Mouse (Mus musculus): ENCODE data around the gene Enho.

Gene Enho

GRCm38 (mm10) chr4:41631390-41631789 is 8.7 kb downstream of the Enho start:
- in situ Hi-C loops (cut with MboI) = no loop called here

GRCm38 (mm10) chr4:41630196-41630595 is 9.9 kb downstream of the Enho start:
- in situ Hi-C loops (cut with MboI) = no loop called here

DNA sequence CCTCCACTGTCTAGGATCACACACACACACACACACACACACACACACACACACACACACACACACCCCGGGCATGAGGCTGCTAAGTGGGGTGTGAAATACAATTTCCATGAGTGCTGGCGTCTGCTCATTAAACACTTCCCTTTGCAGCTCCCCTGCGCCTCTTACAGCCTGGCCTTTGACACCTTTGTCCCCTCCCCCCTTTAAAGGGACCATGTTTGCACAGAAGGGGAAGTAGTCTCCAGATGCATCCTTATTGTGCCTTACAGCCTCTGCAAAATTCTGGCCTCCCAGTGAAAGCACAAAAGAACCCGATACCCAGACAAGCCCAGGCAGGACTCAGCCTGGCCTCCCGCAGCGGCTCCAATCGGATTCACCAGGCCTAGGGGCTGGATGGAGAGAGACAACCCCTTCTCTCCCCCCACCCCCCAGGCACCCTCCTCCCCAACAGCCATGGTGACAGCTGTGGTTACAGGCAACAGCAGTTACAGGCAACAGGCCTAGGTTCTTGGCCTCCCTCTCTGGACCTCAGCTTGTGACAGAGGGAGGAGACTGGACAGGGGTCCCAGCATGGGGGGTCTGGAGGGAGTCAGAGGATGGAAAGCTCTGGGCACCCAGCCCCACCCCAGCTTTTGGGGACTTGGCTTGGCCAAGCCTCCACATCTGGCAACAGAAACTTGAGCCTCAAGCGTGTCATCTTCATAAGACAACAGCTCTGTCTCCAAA is 11.8 kb downstream of the Enho start:
- in situ Hi-C loops (cut with MboI) = no loop called here

GRCm38 (mm10) chr4:41622071-41622470 is 18.1 kb downstream of the Enho start:
- in situ Hi-C loops (cut with MboI) = no loop called here

DNA sequence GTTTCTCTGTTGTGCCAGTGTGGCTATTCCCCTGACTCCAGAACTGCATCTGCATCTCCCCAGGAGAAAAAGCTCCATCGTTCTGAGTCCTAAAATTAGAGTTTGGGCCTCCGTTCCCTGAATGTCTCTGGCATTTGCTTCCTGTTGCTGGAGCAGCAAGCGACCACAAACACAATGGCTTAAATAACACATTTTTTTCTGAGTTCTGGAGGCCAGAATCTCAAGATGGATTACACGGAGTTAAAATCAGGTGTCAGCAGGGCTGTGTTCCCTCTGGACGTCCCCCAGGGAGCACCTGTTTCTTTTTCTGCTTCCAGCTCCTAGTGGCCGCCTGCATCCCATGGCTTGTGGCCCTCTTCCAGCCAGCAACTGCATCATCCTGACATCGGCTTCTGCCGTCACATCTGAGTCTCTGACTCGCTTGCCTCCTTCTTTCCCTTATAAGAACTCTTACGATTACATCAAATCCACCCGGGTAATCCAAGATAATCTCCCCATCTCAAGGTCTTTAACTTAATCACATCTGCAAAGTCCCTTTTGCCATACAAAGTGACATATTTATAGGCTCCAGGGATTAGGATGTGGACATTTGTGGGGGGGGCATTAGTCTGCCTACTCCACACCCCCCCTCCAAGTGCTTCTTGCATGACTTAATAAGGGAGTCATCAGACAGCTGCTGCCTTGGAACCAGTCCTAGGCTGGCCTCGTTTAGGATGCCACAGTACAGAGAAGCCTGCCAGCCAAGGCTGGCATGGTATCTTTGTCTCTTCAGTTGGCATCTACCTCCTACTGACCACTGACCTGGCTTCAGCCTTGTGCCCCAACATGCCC is 21.0 kb downstream of the Enho start:
- in situ Hi-C loops (cut with MboI) = no loop called here

GRCm38 (mm10) chr4:41615661-41616599 is 24.2 kb downstream of the Enho start:
- in situ Hi-C loops (cut with MboI) = no loop called here

DNA sequence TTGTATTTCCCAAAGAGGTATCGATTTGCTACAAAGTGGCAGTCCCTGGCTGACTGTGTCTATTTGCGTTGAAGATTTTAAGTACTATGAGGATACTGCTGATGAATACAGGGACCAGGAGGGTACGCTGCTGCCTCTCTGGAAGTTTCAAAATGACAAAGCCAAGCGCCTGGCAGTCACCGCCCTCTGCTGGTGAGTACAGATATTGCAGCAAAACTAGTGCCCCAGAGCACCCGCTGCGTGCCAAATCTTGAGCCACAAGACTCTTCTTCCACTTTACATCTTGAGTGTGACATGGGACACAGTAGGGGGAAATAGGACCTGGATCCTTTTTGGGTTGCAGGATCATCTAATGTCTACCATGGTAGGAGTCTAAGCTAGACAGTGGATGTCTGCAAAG is 26.0 kb downstream of the Enho start:
- in situ Hi-C loops (cut with MboI) = no loop called here

DNA sequence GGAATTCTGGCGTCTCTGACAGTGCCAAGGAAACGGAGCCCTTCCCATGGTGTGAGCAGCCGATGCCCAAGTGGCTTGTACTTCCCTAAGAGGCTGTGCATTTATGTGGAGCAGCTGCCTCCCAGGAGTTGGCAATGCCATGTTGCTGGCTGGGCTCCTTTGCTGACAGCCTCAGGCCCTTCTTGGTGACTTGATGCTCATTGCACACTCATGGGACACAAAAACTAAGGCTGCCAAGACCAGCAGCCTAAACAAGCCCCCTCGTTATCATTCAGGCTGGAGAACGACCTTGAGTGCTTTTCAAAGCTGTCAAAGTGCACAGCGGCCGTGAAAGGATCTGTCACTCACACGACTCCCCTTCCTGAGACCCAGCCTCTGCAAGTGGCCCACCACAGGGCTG is 28.0 kb downstream of the Enho start:
- in situ Hi-C loops (cut with MboI) = no loop called here

DNA sequence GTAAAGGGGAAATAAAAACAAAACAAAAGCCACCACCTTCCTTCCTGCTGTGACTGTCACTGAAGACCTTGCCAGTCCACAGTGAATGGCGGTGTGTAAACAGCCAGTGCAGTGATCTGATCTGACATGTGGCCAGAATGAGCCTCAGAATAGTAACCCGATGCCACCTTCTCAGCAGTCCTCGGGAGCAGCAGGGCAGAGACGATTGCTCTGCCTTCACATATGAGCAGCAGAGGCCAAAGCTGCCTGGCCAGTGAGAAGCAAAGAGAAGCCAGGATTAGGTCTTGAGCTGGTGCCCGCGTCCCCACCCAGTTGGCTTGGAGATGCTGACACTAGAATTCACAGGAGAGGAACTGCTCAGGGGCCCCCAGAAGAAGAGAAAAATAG is 29.5 kb downstream of the Enho start:
- in situ Hi-C loops (cut with MboI) = no loop called here

GRCm38 (mm10) chr4:41609681-41610593 is 30.2 kb downstream of the Enho start:
- in situ Hi-C loops (cut with MboI) = no loop called here

GRCm38 (mm10) chr4:41606784-41607183 is 33.3 kb downstream of the Enho start:
- in situ Hi-C loops (cut with MboI) = no loop called here

DNA sequence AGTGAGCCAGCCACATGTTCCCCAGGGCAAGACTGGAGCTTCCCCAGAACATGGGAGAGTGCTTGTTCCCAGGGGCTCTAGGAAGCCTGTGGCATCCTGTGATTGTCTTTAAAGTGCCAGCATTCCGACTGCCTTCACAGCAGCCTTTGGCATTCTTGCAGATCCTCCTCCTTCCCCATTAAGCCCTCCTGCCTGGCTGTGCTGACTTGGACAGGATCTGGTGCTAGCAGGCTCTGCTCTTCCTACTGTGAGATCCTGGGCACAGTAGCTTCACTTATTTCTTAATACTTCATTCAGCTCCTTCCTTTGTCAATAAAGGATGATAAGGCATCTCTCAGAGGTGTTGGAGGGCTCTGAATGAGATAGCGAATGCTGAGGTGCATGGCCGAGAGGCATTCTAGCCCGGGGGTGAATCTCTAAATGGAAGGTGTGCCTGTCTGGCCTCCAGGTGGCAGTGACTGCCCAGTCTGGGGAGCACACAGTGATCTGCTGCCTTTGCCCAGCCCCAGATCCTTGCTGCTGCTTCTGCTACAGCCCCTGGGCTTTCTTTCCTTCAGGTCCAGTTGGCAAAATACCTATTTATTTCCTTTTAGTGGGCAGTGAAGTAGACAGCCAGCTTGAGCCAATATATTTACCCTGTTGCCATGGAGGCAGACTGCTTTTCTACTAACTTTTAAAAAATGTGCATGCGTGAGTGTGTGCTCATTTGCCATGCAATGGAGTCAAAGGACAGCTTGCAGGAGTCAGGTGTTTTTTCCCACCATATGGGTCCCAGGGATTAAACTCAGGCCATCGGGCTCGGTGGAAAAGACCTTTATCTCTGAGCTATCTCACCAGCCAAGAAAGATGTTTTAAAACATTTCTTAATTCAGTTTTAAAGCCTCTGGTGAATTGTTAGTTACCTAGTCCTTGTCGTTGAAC is 35.4 kb downstream of the Enho start:
- in situ Hi-C loops (cut with MboI) = no loop called here

- in situ Hi-C loops (cut with MboI) = no loop called here
These were observed 37.3 kb downstream of the Enho start for GRCm38 (mm10) chr4:41602818-41603217.
